Mouse (Mus musculus) leukemia stem cell, adult 10-12 weeks (primary cell): ENCODE measurements around the gene Sh2b1. TPM values are rescaled to one million over a fixed set of nuclear protein-coding genes. Genes with fewer than 3 reads are reported as not detected.

Experiments
- polyA plus RNA-seq: library from polyadenylated mRNA; stranded (reverse); fragments of >175 nt; gene quantifications from 2 replicates; pipeline ENCODE4 v1.2.3, GENCODE M21; 2012; ENCODE audit warnings: low replicate concordance

Sh2b1 gene
- polyA plus RNA-seq = 56.4 and 77.6 TPM in 2 replicates

GRCm38 (mm10) chr7:126474993-126475581 lies at the start of gene Sh2b1:
Gene Sh2b1, minus strand, starts transcription at chr7:126475424.

GRCm38 (mm10) chr7:126503273-126503878 lies 28.2 kb upstream of the Sh2b1 start, which contains the start of gene Atxn2l:
Gene Atxn2l, minus strand, starts transcription at chr7:126503437.

DNA sequence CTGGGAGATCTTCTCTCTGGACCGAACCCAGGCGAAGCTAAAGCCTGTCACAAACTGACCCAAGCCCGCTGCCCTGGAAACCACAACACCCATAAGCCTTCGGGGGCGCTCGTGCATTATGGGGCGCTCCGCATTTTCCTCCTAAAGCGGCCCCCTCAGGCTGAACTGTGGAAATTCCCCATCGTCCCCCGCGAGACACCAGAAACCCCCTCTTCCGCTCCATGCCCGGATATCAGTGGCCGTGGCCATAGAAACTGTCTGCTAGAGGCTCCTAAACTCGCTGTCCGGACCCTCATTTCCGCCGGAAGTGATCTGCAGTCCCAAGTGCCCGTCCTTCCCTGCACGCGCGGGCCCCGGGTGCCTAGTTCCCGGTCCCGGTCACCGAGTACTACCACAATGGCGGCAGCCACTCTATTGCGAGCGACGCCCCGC lies 11.8 kb upstream of the Sh2b1 start, which contains the start of gene Tufm:
Gene Tufm (plus strand): TSS at position 310 of the 432 bp plus-strand sequence.

GRCm38 (mm10) chr7:126463004-126463403 lies 12.2 kb downstream of the Sh2b1 start, which contains the start of gene Atp2a1:
Gene Atp2a1, minus strand, starts transcription at chr7:126463108.

DNA sequence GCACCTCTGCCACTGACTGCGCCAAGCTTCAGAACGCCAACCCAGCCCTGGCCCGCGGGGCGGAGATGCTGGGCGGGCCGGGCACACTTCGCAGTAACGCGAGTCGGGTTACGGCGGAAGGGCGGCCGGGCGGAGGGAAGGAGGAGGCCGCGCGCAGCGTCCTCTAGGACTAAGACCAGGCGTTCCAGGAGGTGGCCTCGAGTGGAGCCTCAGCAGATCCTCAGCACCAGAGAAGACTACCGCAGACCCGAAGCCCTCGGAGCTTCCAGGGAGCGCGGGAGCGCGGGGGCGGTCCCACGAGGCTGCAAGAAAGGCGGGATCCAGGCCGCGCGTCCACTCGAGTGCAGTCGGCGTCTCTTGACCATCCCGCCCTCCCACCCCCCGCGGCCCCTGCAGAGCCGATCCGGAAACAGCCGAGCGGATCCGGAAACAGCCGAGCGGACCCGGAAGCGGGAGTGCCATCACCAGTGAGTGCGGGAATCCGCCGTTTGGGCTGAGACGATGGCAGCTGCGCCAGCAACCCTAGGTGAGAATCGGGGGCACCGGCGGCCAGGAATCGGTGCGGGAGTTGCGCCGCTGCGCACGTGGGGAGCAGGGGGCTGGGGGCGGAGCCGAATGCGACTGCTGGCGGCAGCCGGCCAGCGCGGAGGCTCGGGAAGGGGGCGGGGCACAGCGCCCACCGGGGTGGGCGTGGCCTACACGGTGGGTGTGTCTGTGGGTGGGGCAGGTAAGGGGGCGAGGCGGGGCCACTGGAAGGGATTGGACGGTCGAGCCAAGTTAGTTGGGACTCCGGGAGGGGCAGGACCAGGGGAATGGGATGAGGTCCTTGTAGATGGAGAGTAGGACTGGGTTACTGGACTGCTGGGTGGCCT lies 46.4 kb downstream of the Sh2b1 start, which contains the start of gene Rabep2:
Gene Rabep2 (plus strand): TSS at position 129 of the 872 bp plus-strand sequence.

Other genes with a start within 250 kb of the Sh2b1 start
- gene Sbk1, start 202.8 kb downstream of the Sh2b1 start, polyA plus RNA-seq = 51.0 and 58.3 TPM in 2 replicates
- gene Lat, start 105.9 kb downstream of the Sh2b1 start, polyA plus RNA-seq = 15.7 and 32.8 TPM in 2 replicates
- gene Spns1, start 98.0 kb downstream of the Sh2b1 start, polyA plus RNA-seq = 107 and 109 TPM in 2 replicates
- 5.5 and 6.0 TPM in 2 replicates for gene Nfatc2ip, start 78.7 kb downstream of the Sh2b1 start, polyA plus RNA-seq
- gene Cd19, start 60.5 kb downstream of the Sh2b1 start, polyA plus RNA-seq = 15.0 and 38.2 TPM in 2 replicates
- 58.1 and 79.3 TPM in 2 replicates for gene Rabep2, start 46.7 kb downstream of the Sh2b1 start, polyA plus RNA-seq
- 0.27 and 0.34 TPM in 2 replicates for gene Atp2a1, start 12.3 kb downstream of the Sh2b1 start, polyA plus RNA-seq
- gene Tufm, start 11.9 kb upstream of the Sh2b1 start, polyA plus RNA-seq = 19.5 and 71.4 TPM in 2 replicates
- gene Atxn2l, start 28.0 kb upstream of the Sh2b1 start, polyA plus RNA-seq = 1,237 and 1,711 TPM in 2 replicates
- 46.8 and 71.7 TPM in 2 replicates for gene Eif3c, start 91.0 kb upstream of the Sh2b1 start, polyA plus RNA-seq
- gene Apobr, start 109.5 kb upstream of the Sh2b1 start, polyA plus RNA-seq = 13.9 and 17.3 TPM in 2 replicates
- gene Cln3, start 110.4 kb upstream of the Sh2b1 start, polyA plus RNA-seq = 6.0 and 18.7 TPM in 2 replicates
- 0.47 and 2.1 TPM in 2 replicates for gene Il27, start 119.5 kb upstream of the Sh2b1 start, polyA plus RNA-seq
- gene Nupr1, start 155.4 kb upstream of the Sh2b1 start, polyA plus RNA-seq = 5.4 and 6.2 TPM in 2 replicates
- 23.6 and 70.5 TPM in 2 replicates for gene Sgf29, start 173.9 kb upstream of the Sh2b1 start, polyA plus RNA-seq
- 0.32 TPM in 1 of 2 replicates, not detected in the other for gene Sult1a1, start 201.0 kb upstream of the Sh2b1 start, polyA plus RNA-seq
- 88.6 and 107 TPM in 2 replicates for gene Bola2, start 220.0 kb upstream of the Sh2b1 start, polyA plus RNA-seq
- 2.9 and 6.9 TPM in 2 replicates for gene Slx1b, start 220.4 kb upstream of the Sh2b1 start, polyA plus RNA-seq
- gene Coro1a, start 232.4 kb upstream of the Sh2b1 start, polyA plus RNA-seq = 287 and 313 TPM in 2 replicates